Mouse (Mus musculus): ENCODE results near the gene Chd9. TPM values are rescaled to one million over a fixed set of nuclear protein-coding genes. Genes with fewer than 3 reads are reported as not detected.

Gene Chd9
- polyA plus RNA-seq, 1 experiment, result 271 TPM

GRCm38 (mm10) chr8:90871375-90872080 is 43.4 kb downstream of the Chd9 start:
- no peak overlapping the region for H3K27ac ChIP-seq (ENCODE audit: insufficient read depth, low read depth, low read length)
- no peak overlapping the region for H3K4me3 ChIP-seq (ENCODE audit: insufficient read depth, low read depth, low read length)
- H3K36me3 ChIP-seq (ENCODE audit: control insufficient read depth, insufficient read depth, low read length), result no peaks in the 10 kb centered on the region
- 55% methylated on average over 6 of the region's 6 CpGs for WGBS
- TF ChIP-seq POLR2A (IDR thresholded peaks at IDR 0.05; ENCODE audit: low read depth, low read length), result no peak
- no peak for TF ChIP-seq CTCF (conservative IDR thresholded peaks at IDR 0.05; ENCODE audit: insufficient read depth, insufficient read length, low read depth, low read length)
- peak; percentile 65 for DNase-seq
- no peaks in the 10 kb centered on the region for H3K27me3 ChIP-seq (replicated peaks; ENCODE audit: control insufficient read depth, insufficient read depth, low read length)
- peaks cover 13% of the 10 kb centered on the region for H3K4me1 ChIP-seq (ENCODE audit: control insufficient read depth, insufficient read depth, low read length)

DNA sequence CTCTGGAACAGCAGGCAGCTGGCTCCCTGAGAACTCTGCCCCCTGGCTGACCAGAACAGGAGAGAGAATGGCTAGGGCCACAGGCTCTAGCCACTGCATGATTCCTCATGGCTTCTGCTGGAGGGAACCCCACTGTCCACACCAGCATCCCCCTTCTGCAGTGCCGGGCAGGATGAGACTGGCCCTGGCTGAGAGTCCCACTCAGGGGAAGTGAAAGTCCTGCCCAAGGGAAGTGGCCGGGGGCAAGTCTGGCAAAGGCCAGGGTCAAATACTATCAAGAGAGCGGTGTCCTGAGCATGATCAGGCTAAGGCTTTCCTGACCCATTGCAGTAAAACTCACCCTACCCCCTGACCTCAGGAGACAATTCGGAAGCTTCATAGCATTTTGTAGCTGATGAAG is 44.9 kb downstream of the Chd9 start:
- 71% methylated on average over 4 of the region's 4 CpGs for WGBS
- Histone ChIP-seq H3K27ac (ENCODE audit: insufficient read depth, low read depth, low read length) (no peak overlapping the region), H3K36me3 (ENCODE audit: control insufficient read depth, insufficient read depth, low read length) (no peaks in the 10 kb centered on the region), H3K27me3 (replicated peaks; ENCODE audit: control insufficient read depth, insufficient read depth, low read length) (no peaks in the 10 kb centered on the region), H3K4me3 (ENCODE audit: insufficient read depth, low read depth, low read length) (no peak overlapping the region), H3K4me1 (ENCODE audit: control insufficient read depth, insufficient read depth, low read length) (peaks cover 24% of the 10 kb centered on the region)
- DNase-seq, result no peak
- TF ChIP-seq CTCF (conservative IDR thresholded peaks at IDR 0.05; ENCODE audit: insufficient read depth, insufficient read length, low read depth, low read length) (no peak), POLR2A (IDR thresholded peaks at IDR 0.05; ENCODE audit: low read depth, low read length) (no peak)

- WGBS, result 15% methylated on average over 12 of the region's 12 CpGs
- peak overlapping the region; percentile 72 for H3K27ac ChIP-seq (ENCODE audit: insufficient read depth, low read depth, low read length)
- peak; percentile 62 for DNase-seq
- peak overlapping the region; percentile 55 for H3K4me3 ChIP-seq (ENCODE audit: insufficient read depth, low read depth, low read length)
- no peak for TF ChIP-seq CTCF (conservative IDR thresholded peaks at IDR 0.05; ENCODE audit: insufficient read depth, insufficient read length, low read depth, low read length)
- TF ChIP-seq POLR2A (IDR thresholded peaks at IDR 0.05; ENCODE audit: low read depth, low read length), result no peak
- no peaks in the 10 kb centered on the region for H3K27me3 ChIP-seq (replicated peaks; ENCODE audit: control insufficient read depth, insufficient read depth, low read length)
- no peaks in the 10 kb centered on the region for H3K36me3 ChIP-seq (ENCODE audit: control insufficient read depth, insufficient read depth, low read length)
- H3K4me1 ChIP-seq (ENCODE audit: control insufficient read depth, insufficient read depth, low read length), result peaks cover 14% of the 10 kb centered on the region; the same call in 1 of the 2 replicates
Observed at GRCm38 (mm10) chr8:90876213-90876721, 48.1 kb downstream of the Chd9 start.

GRCm38 (mm10) chr8:90876722-90877429 is 48.7 kb downstream of the Chd9 start:
- Histone ChIP-seq H3K36me3 (ENCODE audit: control insufficient read depth, insufficient read depth, low read length) (no peaks in the 10 kb centered on the region), H3K27me3 (replicated peaks; ENCODE audit: control insufficient read depth, insufficient read depth, low read length) (no peaks in the 10 kb centered on the region), H3K4me3 (ENCODE audit: insufficient read depth, low read depth, low read length) (peak overlapping the region; percentile 55), H3K27ac (ENCODE audit: insufficient read depth, low read depth, low read length) (peak overlapping the region; percentile 72), H3K4me1 (ENCODE audit: control insufficient read depth, insufficient read depth, low read length) (peaks cover 14% of the 10 kb centered on the region; the same call in 1 of the 2 replicates)
- TF ChIP-seq CTCF (conservative IDR thresholded peaks at IDR 0.05; ENCODE audit: insufficient read depth, insufficient read length, low read depth, low read length) (no peak), POLR2A (IDR thresholded peaks at IDR 0.05; ENCODE audit: low read depth, low read length) (no peak)
- DNase-seq, result peak; percentile 96
- WGBS, result 2% methylated on average over 24 of the region's 24 CpGs

GRCm38 (mm10) chr8:90877430-90877975 is 49.4 kb downstream of the Chd9 start:
- TF ChIP-seq POLR2A (IDR thresholded peaks at IDR 0.05; ENCODE audit: low read depth, low read length), result no peak
- Histone ChIP-seq H3K4me3 (ENCODE audit: insufficient read depth, low read depth, low read length) (peak overlapping the region; percentile 55), H3K36me3 (ENCODE audit: control insufficient read depth, insufficient read depth, low read length) (no peaks in the 10 kb centered on the region), H3K4me1 (ENCODE audit: control insufficient read depth, insufficient read depth, low read length) (peaks cover 14% of the 10 kb centered on the region; the same call in 1 of the 2 replicates), H3K27me3 (replicated peaks; ENCODE audit: control insufficient read depth, insufficient read depth, low read length) (no peaks in the 10 kb centered on the region), H3K27ac (ENCODE audit: insufficient read depth, low read depth, low read length) (peak overlapping the region; percentile 69)
- WGBS, result 4% methylated on average over 11 of the region's 11 CpGs
- no peak for DNase-seq

GRCm38 (mm10) chr8:90878551-90878950 is 50.4 kb downstream of the Chd9 start:
- 79% methylated on average over 6 of the region's 6 CpGs for WGBS
- no peak for DNase-seq
- H3K4me1 ChIP-seq (ENCODE audit: control insufficient read depth, insufficient read depth, low read length), result peaks cover 14% of the 10 kb centered on the region; the same call in 1 of the 2 replicates
- H3K27me3 ChIP-seq (replicated peaks; ENCODE audit: control insufficient read depth, insufficient read depth, low read length), result no peaks in the 10 kb centered on the region
- no peak overlapping the region for H3K4me3 ChIP-seq (ENCODE audit: insufficient read depth, low read depth, low read length)
- TF ChIP-seq CTCF (conservative IDR thresholded peaks at IDR 0.05; ENCODE audit: insufficient read depth, insufficient read length, low read depth, low read length) (no peak), POLR2A (IDR thresholded peaks at IDR 0.05; ENCODE audit: low read depth, low read length) (no peak)
- H3K36me3 ChIP-seq (ENCODE audit: control insufficient read depth, insufficient read depth, low read length), result no peaks in the 10 kb centered on the region
- H3K27ac ChIP-seq (ENCODE audit: insufficient read depth, low read depth, low read length), result no peak overlapping the region

GRCm38 (mm10) chr8:90880041-90880440 is 51.9 kb downstream of the Chd9 start:
- Histone ChIP-seq H3K27ac (ENCODE audit: insufficient read depth, low read depth, low read length) (no peak overlapping the region), H3K36me3 (ENCODE audit: control insufficient read depth, insufficient read depth, low read length) (no peaks in the 10 kb centered on the region), H3K4me1 (ENCODE audit: control insufficient read depth, insufficient read depth, low read length) (peaks cover 14% of the 10 kb centered on the region; the same call in 1 of the 2 replicates), H3K27me3 (replicated peaks; ENCODE audit: control insufficient read depth, insufficient read depth, low read length) (no peaks in the 10 kb centered on the region), H3K4me3 (ENCODE audit: insufficient read depth, low read depth, low read length) (no peak overlapping the region)
- DNase-seq, result no peak
- TF ChIP-seq POLR2A (IDR thresholded peaks at IDR 0.05; ENCODE audit: low read depth, low read length) (no peak), CTCF (conservative IDR thresholded peaks at IDR 0.05; ENCODE audit: insufficient read depth, insufficient read length, low read depth, low read length) (no peak)
- WGBS, result 55% methylated on average over 4 of the region's 4 CpGs
